Mouse (Mus musculus) urinary bladder, adult 18-20 months (tissue): ENCODE data around the gene Scd1.
"Not testable (repeated sequence)": the region's sequence is repeated elsewhere in the genome, so short reads cannot be mapped to it uniquely, and the experiment has no call there.

Source experiments
- DNase-seq, 2 experiments: peaks; one replicate each; pipeline ENCODE4 v3.0.0; 2022; ENCODE audit warnings: low spot score in 2 of 2, mixed read lengths in 2 of 2

Gene Scd1

GRCm38 (mm10) chr19:44400076-44400475 is 7.6 kb downstream of the Scd1 start:
- DNase-seq: no peak

GRCm38 (mm10) chr19:44396742-44397141 is 10.9 kb downstream of the Scd1 start:
- DNase-seq: no peak

GRCm38 (mm10) chr19:44394972-44395371 is 12.7 kb downstream of the Scd1 start:
- no peak for DNase-seq

- DNase-seq: peak in 1 of 2 experiments; percentile 24
These were observed 13.7 kb downstream of the Scd1 start for GRCm38 (mm10) chr19:44393962-44394422.

- no peak for DNase-seq
These were observed 15.2 kb downstream of the Scd1 start for GRCm38 (mm10) chr19:44392339-44393009.

- no peak for DNase-seq
These were observed 15.8 kb downstream of the Scd1 start for GRCm38 (mm10) chr19:44391856-44392255.

GRCm38 (mm10) chr19:44389507-44389906 is 18.2 kb downstream of the Scd1 start:
- no peak for DNase-seq

GRCm38 (mm10) chr19:44388475-44389428 is 18.9 kb downstream of the Scd1 start:
- peak; percentile 94 for DNase-seq

GRCm38 (mm10) chr19:44387746-44388474 is 19.8 kb downstream of the Scd1 start:
- DNase-seq: peak in 1 of 2 experiments; percentile 23

GRCm38 (mm10) chr19:44387089-44387671 is 20.5 kb downstream of the Scd1 start:
- DNase-seq: no peak

GRCm38 (mm10) chr19:44385887-44386498 is 21.7 kb downstream of the Scd1 start:
- DNase-seq: no peak

- DNase-seq: no peak
These were observed 24.9 kb downstream of the Scd1 start for GRCm38 (mm10) chr19:44382682-44383321.

GRCm38 (mm10) chr19:44380065-44380464 is 27.6 kb downstream of the Scd1 start:
- no peak for DNase-seq

GRCm38 (mm10) chr19:44379090-44379489 is 28.6 kb downstream of the Scd1 start:
- DNase-seq: no peak

- DNase-seq: no peak
These were observed 29.9 kb downstream of the Scd1 start for GRCm38 (mm10) chr19:44377629-44378375.

- no peak for DNase-seq
These were observed 31.1 kb downstream of the Scd1 start for GRCm38 (mm10) chr19:44376511-44376951.

GRCm38 (mm10) chr19:44372969-44373368 is 34.7 kb downstream of the Scd1 start:
- peak; percentile 41 to 70 for DNase-seq

- no peak for DNase-seq
These were observed 37.4 kb downstream of the Scd1 start for GRCm38 (mm10) chr19:44370231-44370630.

GRCm38 (mm10) chr19:44369371-44369770 is 38.3 kb downstream of the Scd1 start:
- no peak for DNase-seq

GRCm38 (mm10) chr19:44367076-44367475 is 40.6 kb downstream of the Scd1 start:
- not testable (repeated sequence) for DNase-seq
